Mouse (Mus musculus) MEL (cell line): ENCODE results near the gene Erp29. TPM values are rescaled to one million over a fixed set of nuclear protein-coding genes. Genes with fewer than 3 reads are reported as not detected.

Experiments used
- DNase-seq: peaks from one replicate; pipeline ENCODE4 v3.0.0; 2011; ENCODE audit warnings: low read depth, low spot score
- H3K27ac ChIP-seq: 2 replicates; pipeline ENCODE4 v1.5.1; 2012; ENCODE audit warnings: low read depth, mild to moderate bottlenecking, control low read depth, low read length, moderate library complexity; ENCODE audit not compliant: control insufficient read depth
- H3K27me3 ChIP-seq, 2 experiments: fragments of 150-350 bp in 1 of 2; sonication (generic) in 1 of 2; 2 replicates each; pipeline ENCODE4 v1.6.1; 2012; ENCODE audit warnings: low read length in 2 of 2, mild to moderate bottlenecking in 2 of 2, improper control_type of control experiment in 1 of 2, moderate library complexity in 1 of 2; ENCODE audit not compliant: insufficient read depth in 2 of 2, control insufficient read depth in 1 of 2
- H3K36me3 ChIP-seq, 2 experiments: 2 replicates each; pipeline ENCODE4 v1.6.1; 2012 to 2014; ENCODE audit warnings: low read length in 2 of 2, improper control_type of control experiment in 1 of 2, inconsistent platforms in 1 of 2, mild to moderate bottlenecking in 1 of 2; ENCODE audit not compliant: insufficient read depth in 2 of 2, control insufficient read depth in 1 of 2
- H3K4me1 ChIP-seq, 2 experiments: fragments of 150-350 bp in 1 of 2; sonication (generic) in 1 of 2; 2 replicates each; pipeline ENCODE4 v1.6.1; 2012; ENCODE audit warnings: low read length in 2 of 2, improper control_type of control experiment in 1 of 2, mild to moderate bottlenecking in 1 of 2; ENCODE audit not compliant: insufficient read depth in 2 of 2, control insufficient read depth in 1 of 2
- H3K4me3 ChIP-seq, 2 experiments: fragments of 150-350 bp in 1 of 2; sonication (generic) in 1 of 2; 2 replicates each; pipeline ENCODE4 v1.5.1; 2012; ENCODE audit warnings: low read depth in 2 of 2, low read length in 2 of 2, mild to moderate bottlenecking in 2 of 2, moderate library complexity in 2 of 2, control low read depth in 1 of 2, improper control_type of control experiment in 1 of 2; ENCODE audit not compliant: control insufficient read depth in 1 of 2, insufficient read depth in 1 of 2
- H3K79me2 ChIP-seq: 2 replicates; pipeline ENCODE4 v1.6.1; 2012; ENCODE audit warnings: mild to moderate bottlenecking, low read length, moderate library complexity; ENCODE audit not compliant: control insufficient read depth, poor library complexity, insufficient read depth
- H3K9ac ChIP-seq: 2 replicates; pipeline ENCODE4 v1.6.1; 2012; ENCODE audit warnings: low read depth, mild to moderate bottlenecking, control low read depth, low read length, moderate library complexity; ENCODE audit not compliant: control insufficient read depth, poor library complexity, severe bottlenecking
- H3K9me3 ChIP-seq: fragments of 150-350 bp; sonication (generic); replicated peaks from 2 replicates; pipeline ENCODE4 v1.6.1; 2012; ENCODE audit warnings: mild to moderate bottlenecking, low read length, improper control_type of control experiment, moderate library complexity; ENCODE audit not compliant: insufficient read depth
- BHLHE40 ChIP-seq: IDR thresholded peaks from 2 replicates; pipeline ENCODE4 v1.6.1; 2012; ENCODE audit warnings: low read depth, mild to moderate bottlenecking, inconsistent platforms, low read length, improper control_type of control experiment, borderline replicate concordance
- EP300 ChIP-seq, 2 experiments: IDR thresholded peaks; 2 replicates each; pipeline ENCODE4 v1.6.1; 2011; ENCODE audit warnings: improper control_type of control experiment in 2 of 2, low read length in 2 of 2, low read depth in 1 of 2, mild to moderate bottlenecking in 1 of 2
- HCFC1 ChIP-seq: IDR thresholded peaks from 2 replicates; pipeline ENCODE4 v1.6.1; 2012; ENCODE audit warnings: low read depth, mild to moderate bottlenecking, inconsistent platforms, low read length, improper control_type of control experiment, moderate library complexity
- JUND ChIP-seq: IDR thresholded peaks from 2 replicates; pipeline ENCODE4 v1.6.1; 2011; ENCODE audit warnings: low read depth, mild to moderate bottlenecking, improper control_type of control experiment, low read length
- KAT2A ChIP-seq: conservative IDR thresholded peaks from 2 replicates; pipeline ENCODE4 v1.6.1; 2012; ENCODE audit warnings: low read depth, low read length, improper control_type of control experiment, inconsistent platforms
- MAFK ChIP-seq: IDR thresholded peaks from 2 replicates; pipeline ENCODE4 v1.6.1; 2011; ENCODE audit warnings: low read depth, mild to moderate bottlenecking, low read length, improper control_type of control experiment, borderline replicate concordance
- MAZ ChIP-seq: IDR thresholded peaks from 2 replicates; pipeline ENCODE4 v1.6.1; 2012; ENCODE audit warnings: low read depth, mild to moderate bottlenecking, inconsistent platforms, low read length, improper control_type of control experiment
- MEF2A ChIP-seq: IDR thresholded peaks from 2 replicates; pipeline ENCODE4 v1.6.1; 2014; ENCODE audit warnings: low read depth, mild to moderate bottlenecking, inconsistent platforms, low read length, improper control_type of control experiment; ENCODE audit not compliant: poor library complexity, insufficient replicate concordance, severe bottlenecking; ENCODE audit errors: extremely low read depth
- MYC ChIP-seq: IDR thresholded peaks from 2 replicates; pipeline ENCODE4 v1.6.1; 2011; ENCODE audit warnings: low read depth, mild to moderate bottlenecking, low read length, improper control_type of control experiment, moderate library complexity
- NELFE ChIP-seq: IDR thresholded peaks from 2 replicates; pipeline ENCODE4 v1.6.1; 2011; ENCODE audit warnings: low read depth, low read length, improper control_type of control experiment
- NRF1 ChIP-seq: IDR thresholded peaks from 2 replicates; pipeline ENCODE4 v1.6.1; 2014; ENCODE audit warnings: low read depth, mild to moderate bottlenecking, inconsistent platforms, low read length, improper control_type of control experiment, moderate library complexity; ENCODE audit not compliant: poor library complexity, insufficient read depth, severe bottlenecking
- POLR2A ChIP-seq, 2 experiments: IDR thresholded peaks; 2 replicates each; pipeline ENCODE4 v1.6.1; 2011 to 2012; ENCODE audit warnings: low read length in 2 of 2, mild to moderate bottlenecking in 2 of 2, control low read depth in 1 of 2, improper control_type of control experiment in 1 of 2, low read depth in 1 of 2, moderate library complexity in 1 of 2; ENCODE audit not compliant: control insufficient read depth in 1 of 2, insufficient read depth in 1 of 2, poor library complexity in 1 of 2
- POLR2AphosphoS2 ChIP-seq: IDR thresholded peaks from 2 replicates; pipeline ENCODE4 v1.6.1; 2011; ENCODE audit warnings: low read length, improper control_type of control experiment
- RAD21 ChIP-seq: IDR thresholded peaks from 2 replicates; pipeline ENCODE4 v1.6.1; 2011; ENCODE audit warnings: mild to moderate bottlenecking, low read depth, low read length, improper control_type of control experiment
- SIN3A ChIP-seq: IDR thresholded peaks from 2 replicates; pipeline ENCODE4 v1.6.1; 2012; ENCODE audit warnings: low read length, improper control_type of control experiment, inconsistent platforms
- TBP ChIP-seq: IDR thresholded peaks from 2 replicates; pipeline ENCODE4 v1.8.0; 2011; ENCODE audit warnings: low read depth, low read length, improper control_type of control experiment
- TCF12 ChIP-seq: IDR thresholded peaks from 2 replicates; pipeline ENCODE4 v1.6.1; 2014; ENCODE audit warnings: low read depth, mild to moderate bottlenecking, inconsistent platforms, low read length, improper control_type of control experiment, moderate library complexity
- UBTF ChIP-seq: IDR thresholded peaks from 2 replicates; pipeline ENCODE4 v1.6.1; 2012; ENCODE audit warnings: low read depth, mild to moderate bottlenecking, inconsistent platforms, low read length, improper control_type of control experiment, moderate library complexity, borderline replicate concordance; ENCODE audit not compliant: insufficient read depth
- USF1 ChIP-seq: IDR thresholded peaks from 2 replicates; pipeline ENCODE4 v1.6.1; 2014; ENCODE audit warnings: low read depth, mild to moderate bottlenecking, inconsistent platforms, low read length, improper control_type of control experiment, moderate library complexity
- ZC3H11A ChIP-seq: IDR thresholded peaks from 2 replicates; pipeline ENCODE4 v1.6.1; 2012; ENCODE audit warnings: low read depth, mild to moderate bottlenecking, inconsistent platforms, low read length, improper control_type of control experiment
- polyA plus RNA-seq, 2 experiments: library from polyadenylated mRNA; stranded (reverse) in 1 of 2; unstranded in 1 of 2; fragments of >175 nt in 1 of 2; fragments of >200 nt in 1 of 2; gene quantifications; 2 replicates each; pipeline versions ENCODE4 v1.2.1 to v1.2.4; 2012; ENCODE audit warnings: low replicate concordance in 2 of 2, low read depth in 1 of 2; ENCODE audit not compliant: insufficient read length in 2 of 2, insufficient read depth in 1 of 2, missing spikeins in 1 of 2
- total RNA-seq: library from RNA; depleted of rRNA; stranded (reverse); fragments of 300-350 nt; gene quantifications from 2 replicates; pipeline ENCODE4 v1.2.3, GENCODE M21; 2012; rRNA removed

The Erp29 gene
- total and polyA plus RNA-seq, 3 experiments: 167 to 244 TPM; not detected in 1

- H3K4me3 ChIP-seq: no peak overlapping the region
- no peaks in the 10 kb centered on the region for H3K79me2 ChIP-seq
- H3K9ac ChIP-seq: no peak overlapping the region
- no peaks in the 10 kb centered on the region for H3K27me3 ChIP-seq
- no peaks in the 10 kb centered on the region for H3K9me3 ChIP-seq
- no peak for DNase-seq
- TF ChIP-seq KAT2A (no peak), MAZ (no peak), MAFK (no peak), EP300 (IDR thresholded peaks at IDR 0.05; ENCODE audit: low read depth in 1 of 2, low read length in 2 of 2) (no peak), POLR2A (IDR thresholded peaks at IDR 0.05; ENCODE audit: control insufficient read depth in 1 of 2, insufficient read depth in 1 of 2, low read depth in 1 of 2, low read length in 2 of 2, poor library complexity in 1 of 2) (no peak), MEF2A (no peak), USF1 (no peak), MYC (no peak), NRF1 (no peak), JUND (no peak), RAD21 (no peak), HCFC1 (no peak), NELFE (no peak), POLR2AphosphoS2 (no peak), TCF12 (no peak), ZC3H11A (no peak), TBP (no peak), UBTF (no peak), BHLHE40 (no peak), SIN3A (no peak)
- H3K36me3 ChIP-seq: no peaks in the 10 kb centered on the region
- no peaks in the 10 kb centered on the region for H3K4me1 ChIP-seq
- H3K27ac ChIP-seq: no peak overlapping the region
These were observed 73.5 kb downstream of the Erp29 start for GRCm38 (mm10) chr5:121378678-121379256.

Other genes starting within 250 kb of the Erp29 start
- 2,653 and 2,779 TPM in 2 replicates for gene Rpl6, start 248.0 kb downstream of the Erp29 start, total RNA-seq
- gene Rpl6, start 248.0 kb downstream of the Erp29 start, polyA plus RNA-seq: 1,000 to 10,000 TPM in 1 of 2 experiments, 100 to 1,000 TPM in 1; 850 to 2,901 TPM
- 6.9 and 7.0 TPM in 2 replicates for gene Hectd4, start 232.3 kb downstream of the Erp29 start, total RNA-seq
- gene Hectd4, start 232.3 kb downstream of the Erp29 start, polyA plus RNA-seq: 10 to 100 TPM in 1 of 2 experiments, not detected in 1; 10.8 TPM
- 12.9 and 15.4 TPM in 2 replicates for gene Trafd1, start 66.9 kb downstream of the Erp29 start, total RNA-seq
- 10 to 100 TPM in 1 of 2 experiments, not detected in 1; 21.4 TPM for gene Trafd1, start 66.9 kb downstream of the Erp29 start, polyA plus RNA-seq
- 53.0 and 56.4 TPM in 2 replicates for gene Naa25, start 54.6 kb downstream of the Erp29 start, total RNA-seq
- gene Naa25, start 54.6 kb downstream of the Erp29 start, polyA plus RNA-seq: 10 to 100 TPM in 1 of 2 experiments, not detected in 1; 59.6 TPM
- gene Tmem116, start 613 bp downstream of the Erp29 start, total RNA-seq: 1.6 and 1.7 TPM in 2 replicates
- gene Tmem116, start 613 bp downstream of the Erp29 start, polyA plus RNA-seq: 1 to 10 TPM in 1 of 2 experiments, not detected in 1; 2.6 TPM
- gene Adam1b, start 50.9 kb upstream of the Erp29 start, total RNA-seq: not detected in 2 replicates
- under 1 TPM in 1 of 2 experiments, not detected in 1; 0.06 TPM for gene Adam1b, start 50.9 kb upstream of the Erp29 start, polyA plus RNA-seq
- 0.92 and 1.9 TPM in 2 replicates for gene Adam1a, start 93.0 kb upstream of the Erp29 start, total RNA-seq
- gene Adam1a, start 93.0 kb upstream of the Erp29 start, polyA plus RNA-seq: 1 to 10 TPM in 1 of 2 experiments, not detected in 1; 1.0 TPM
- 0.20 TPM in 1 of 2 replicates, not detected in the other for gene Gm42878, start 93.0 kb upstream of the Erp29 start, total RNA-seq
- not detected for gene Gm42878, start 93.0 kb upstream of the Erp29 start, polyA plus RNA-seq
- gene Mapkapk5, start 93.4 kb upstream of the Erp29 start, total RNA-seq: 49.6 and 66.3 TPM in 2 replicates
- 10 to 100 TPM in 1 of 2 experiments, not detected in 1; 74.8 TPM for gene Mapkapk5, start 93.4 kb upstream of the Erp29 start, polyA plus RNA-seq
- gene Aldh2, start 141.3 kb upstream of the Erp29 start, total RNA-seq: 116 and 198 TPM in 2 replicates
- gene Aldh2, start 141.3 kb upstream of the Erp29 start, polyA plus RNA-seq: 100 to 1,000 TPM; 267 to 471 TPM
- gene Acad12, start 166.4 kb upstream of the Erp29 start, total RNA-seq: 2.6 and 2.8 TPM in 2 replicates
- gene Acad12, start 166.4 kb upstream of the Erp29 start, polyA plus RNA-seq: 1 to 10 TPM in 1 of 2 experiments, not detected in 1; 6.4 TPM
- 4.3 and 4.4 TPM in 2 replicates for gene Acad10, start 208.0 kb upstream of the Erp29 start, total RNA-seq
- 1 to 10 TPM in 1 of 2 experiments, not detected in 1; 5.9 TPM for gene Acad10, start 208.0 kb upstream of the Erp29 start, polyA plus RNA-seq
- gene Brap, start 208.1 kb upstream of the Erp29 start, total RNA-seq: 37.2 and 42.4 TPM in 2 replicates
- gene Brap, start 208.1 kb upstream of the Erp29 start, polyA plus RNA-seq: 100 to 1,000 TPM in 1 of 2 experiments, 10 to 100 TPM in 1; 40.3 to 176 TPM